Comparison of ENCODE assay signal across 9 mouse cellular contexts in genomic region chr6:140678658-140679271, GRCm38 (mm10). TPM values are rescaled to one million over a fixed set of nuclear protein-coding genes. Genes with fewer than 3 reads are reported as not detected.
DNase-seq lines count a peak whose midpoint lies in the region; ATAC-seq lines count a peak whose summit lies in the region.
"Had no signal": no experiment of that assay in that cellular context is flagged by ENCODE, and none has a peak within 500 bp of the region (broad histone marks: within the 10 kb centered on the region; RNA-seq: fewer than 3 reads in every experiment).

No protein-coding gene starts in this region.

- H3K9ac ChIP-seq in forebrain, embryonic 14.5 days (ENCODE audit: low read length), result no peak overlapping the region
- H3K9ac ChIP-seq in stomach, embryonic 16.5 days (ENCODE audit: low read length), result 0 out of 2 replicates have a peak overlapping the region, but pooled peaks have one; percentile 7
- H3K9ac ChIP-seq: liver, embryonic 13.5 days had no signal

- ATAC-seq in cerebellum, adult (ENCODE audit: insufficient number of reproducible peaks, low FRiP score, low TSS enrichment), result peak; percentile 88
- ATAC-seq in forebrain, embryonic 14.5 days, result peak; percentile 76
- peak; percentile 68 for ATAC-seq in megakaryocyte, adult 5-6 weeks (ENCODE audit: poor library complexity, severe bottlenecking)
- ATAC-seq in stomach, embryonic 16.5 days (ENCODE audit: insufficient read depth, low FRiP score), result no peak
- ATAC-seq in erythroblast, adult 5-6 weeks (replicated peaks; ENCODE audit: low FRiP score, poor library complexity, severe bottlenecking), result no peak

- WGBS in forebrain, embryonic 14.5 days, result 19% methylated on average over 15 of the region's 15 CpGs
- WGBS in stomach, embryonic 16.5 days, result 20% methylated on average over 15 of the region's 15 CpGs

- H3K4me3 ChIP-seq in forebrain, embryonic 14.5 days (ENCODE audit: low read depth, low read length), result no peak overlapping the region
- no peak overlapping the region for H3K4me3 ChIP-seq in stomach, embryonic 16.5 days (replicated peaks; ENCODE audit: low read length)
- H3K4me3 ChIP-seq: liver, embryonic 13.5 days had no signal

- DNase-seq in kidney, adult 18-20 months, result peak; percentile 25
- no peak for DNase-seq in kidney, adult 11 months
- peak; percentile 80 for DNase-seq in forebrain, embryonic 14.5 days (ENCODE audit: low spot score)
- peak; percentile 66 for DNase-seq in kidney, postnatal 10 days
- DNase-seq: liver, embryonic 13.5 days had no signal

- H3K9me3 ChIP-seq in forebrain, embryonic 14.5 days (replicated peaks; ENCODE audit: control insufficient read depth, low read length), result no peaks in the 10 kb centered on the region
- no peaks in the 10 kb centered on the region for H3K9me3 ChIP-seq in stomach, embryonic 16.5 days (replicated peaks; ENCODE audit: control insufficient read depth, low read length)
- H3K9me3 ChIP-seq: liver, embryonic 13.5 days had no signal

- peak overlapping the region; percentile 28 for H3K4me2 ChIP-seq in forebrain, embryonic 14.5 days (ENCODE audit: low read length)
- no peak overlapping the region for H3K4me2 ChIP-seq in stomach, embryonic 16.5 days (ENCODE audit: low read depth, low read length)
- H3K4me2 ChIP-seq: liver, embryonic 13.5 days had no signal

- H3K36me3 ChIP-seq in forebrain, embryonic 14.5 days (ENCODE audit: control insufficient read depth, insufficient read depth, low read length), result no peaks in the 10 kb centered on the region
- no peaks in the 10 kb centered on the region for H3K36me3 ChIP-seq in stomach, embryonic 16.5 days (ENCODE audit: control insufficient read depth, insufficient read depth, low read length)
- H3K36me3 ChIP-seq: liver, embryonic 13.5 days had no signal

- H3K27me3 ChIP-seq in forebrain, embryonic 14.5 days (replicated peaks; ENCODE audit: control insufficient read depth, insufficient read depth, low read length), result no peaks in the 10 kb centered on the region
- H3K27me3 ChIP-seq in stomach, embryonic 16.5 days (ENCODE audit: control insufficient read depth, insufficient read depth, low read length), result no peaks in the 10 kb centered on the region
- H3K27me3 ChIP-seq: liver, embryonic 13.5 days had no signal

- peaks cover 13% of the 10 kb centered on the region for H3K4me1 ChIP-seq in forebrain, embryonic 14.5 days (ENCODE audit: control insufficient read depth, insufficient read depth, low read length)
- peaks cover 12% of the 10 kb centered on the region; the same call in 1 of the 2 replicates for H3K4me1 ChIP-seq in stomach, embryonic 16.5 days (ENCODE audit: control insufficient read depth, insufficient read depth, low read length)

- no peak overlapping the region for H3K27ac ChIP-seq in forebrain, embryonic 14.5 days (ENCODE audit: low read depth, low read length)
- H3K27ac ChIP-seq in stomach, embryonic 16.5 days (ENCODE audit: low read length), result no peak overlapping the region
- H3K27ac ChIP-seq: liver, embryonic 13.5 days had no signal

RNA-seq across cellular contexts. Expression of gene Gm11077, which starts 50.3 kb away (rescaled TPM):
- not detected in 2 replicates for polyA plus RNA-seq in forebrain, embryonic 14.5 days (2014; fragmentation: Nextera tagmentation; extraction: Ambion mirVana)
- not detected in 2 replicates for total RNA-seq in megakaryocyte, adult 5-6 weeks (2015)
- not detected in 2 replicates for total RNA-seq in megakaryocyte, adult 5-6 weeks (2017)
- not detected in 2 replicates for polyA plus RNA-seq in stomach, embryonic 16.5 days (2015; fragmentation: Nextera tagmentation; extraction: Ambion mirVana)
- not detected in 2 replicates for total RNA-seq in erythroblast, adult 5-6 weeks (2015; ENCODE audit: low replicate concordance)
- total RNA-seq in erythroblast, adult 5-6 weeks (2017; ENCODE audit: low replicate concordance), result not detected in 2 replicates
- polyA plus RNA-seq: liver, embryonic 13.5 days had no signal

RNA-seq across cellular contexts. Expression of gene Aebp2, which starts 56.3 kb away (rescaled TPM):
- polyA plus RNA-seq in forebrain, embryonic 14.5 days (2014; fragmentation: Nextera tagmentation; extraction: Ambion mirVana), result 7.7 and 8.4 TPM in 2 replicates
- 31.5 and 34.2 TPM in 2 replicates for total RNA-seq in megakaryocyte, adult 5-6 weeks (2015)
- total RNA-seq in megakaryocyte, adult 5-6 weeks (2017), result 40.5 and 49.7 TPM in 2 replicates
- 8.7 and 11.9 TPM in 2 replicates for polyA plus RNA-seq in stomach, embryonic 16.5 days (2015; fragmentation: Nextera tagmentation; extraction: Ambion mirVana)
- 10.2 and 14.4 TPM in 2 replicates for total RNA-seq in erythroblast, adult 5-6 weeks (2015; ENCODE audit: low replicate concordance)
- total RNA-seq in erythroblast, adult 5-6 weeks (2017; ENCODE audit: low replicate concordance), result 10.0 and 16.9 TPM in 2 replicates

Comparison
In these comparisons a context has a peak if more than half of its experiments do, and no peak if none do; other contexts are left out.
1. ATAC-seq: peak in cerebellum, adult (single experiment), forebrain, embryonic 14.5 days (single experiment) and megakaryocyte, adult 5-6 weeks (single experiment); none in stomach, embryonic 16.5 days (single experiment) and erythroblast, adult 5-6 weeks (single experiment).